Mouse (Mus musculus) heart, embryonic 16.5 days (tissue): ENCODE data around the gene 4930562C15Rik. TPM values are rescaled to one million over a fixed set of nuclear protein-coding genes. Genes with fewer than 3 reads are reported as not detected.

Experiments used
- ATAC-seq: fragments of 200-750 bp; cut with Nextera tagmentation; replicated peaks from 2 replicates; pipeline ENCODE4 v1.8.0; 2017; ENCODE audit warnings: moderate number of reproducible peaks; ENCODE audit not compliant: insufficient read depth, low FRiP score; ENCODE audit errors: extremely low read depth
- H3K27ac ChIP-seq: fragments of 300-500 bp; sonication (generic); 2 replicates; pipeline ENCODE4 v1.5.1; 2014; ENCODE audit warnings: mild to moderate bottlenecking, low read length, control low read depth, moderate library complexity
- H3K27me3 ChIP-seq: fragments of 300-500 bp; sonication (generic); 2 replicates; pipeline ENCODE4 v1.6.1; 2014; ENCODE audit warnings: low read length, mixed read lengths; ENCODE audit not compliant: control insufficient read depth, insufficient read depth
- H3K36me3 ChIP-seq: fragments of 300-500 bp; sonication (generic); 2 replicates; pipeline ENCODE4 v1.6.1; 2014; ENCODE audit not compliant: control insufficient read depth, insufficient read depth
- H3K4me1 ChIP-seq: fragments of 300-500 bp; sonication (generic); 2 replicates; pipeline ENCODE4 v1.6.1; 2014; ENCODE audit warnings: low read length, mixed read lengths; ENCODE audit not compliant: control insufficient read depth, insufficient read depth
- H3K4me2 ChIP-seq: fragments of 300-500 bp; sonication (generic); 2 replicates; pipeline ENCODE4 v1.6.1; 2014; ENCODE audit warnings: low read depth, mild to moderate bottlenecking, control low read depth, low read length
- H3K4me3 ChIP-seq: fragments of 300-500 bp; sonication (generic); 2 replicates; pipeline ENCODE4 v1.5.1; 2014; ENCODE audit warnings: mild to moderate bottlenecking, control low read depth, low read length
- H3K9ac ChIP-seq: fragments of 300-500 bp; sonication (generic); 2 replicates; pipeline ENCODE4 v1.6.1; 2014; ENCODE audit warnings: low read length, control low read depth
- H3K9me3 ChIP-seq: fragments of 300-500 bp; sonication (generic); replicated peaks from 2 replicates; pipeline ENCODE4 v1.6.1; 2016; ENCODE audit warnings: low read length; ENCODE audit not compliant: control insufficient read depth
- WGBS: fragments of 180-500 bp; shearing (Covaris S2); extraction: QIAGEN DNeasy Blood & Tissue Kit; methylation state at CpG from one replicate; pipeline ENCODE4 v1.1.7; 2014; 5-methylcytosine and 5-hydroxymethylcytosine counted together
- polyA plus RNA-seq: library from polyadenylated mRNA; unstranded; fragments of >200 nt; fragmentation: Nextera tagmentation; extraction: Ambion mirVana; gene quantifications from 2 replicates; pipeline ENCODE4 v1.2.1, GENCODE M21; 2015

Gene 4930562C15Rik
- polyA plus RNA-seq, 1 experiment from 2014 or later: 0.26 TPM

DNA sequence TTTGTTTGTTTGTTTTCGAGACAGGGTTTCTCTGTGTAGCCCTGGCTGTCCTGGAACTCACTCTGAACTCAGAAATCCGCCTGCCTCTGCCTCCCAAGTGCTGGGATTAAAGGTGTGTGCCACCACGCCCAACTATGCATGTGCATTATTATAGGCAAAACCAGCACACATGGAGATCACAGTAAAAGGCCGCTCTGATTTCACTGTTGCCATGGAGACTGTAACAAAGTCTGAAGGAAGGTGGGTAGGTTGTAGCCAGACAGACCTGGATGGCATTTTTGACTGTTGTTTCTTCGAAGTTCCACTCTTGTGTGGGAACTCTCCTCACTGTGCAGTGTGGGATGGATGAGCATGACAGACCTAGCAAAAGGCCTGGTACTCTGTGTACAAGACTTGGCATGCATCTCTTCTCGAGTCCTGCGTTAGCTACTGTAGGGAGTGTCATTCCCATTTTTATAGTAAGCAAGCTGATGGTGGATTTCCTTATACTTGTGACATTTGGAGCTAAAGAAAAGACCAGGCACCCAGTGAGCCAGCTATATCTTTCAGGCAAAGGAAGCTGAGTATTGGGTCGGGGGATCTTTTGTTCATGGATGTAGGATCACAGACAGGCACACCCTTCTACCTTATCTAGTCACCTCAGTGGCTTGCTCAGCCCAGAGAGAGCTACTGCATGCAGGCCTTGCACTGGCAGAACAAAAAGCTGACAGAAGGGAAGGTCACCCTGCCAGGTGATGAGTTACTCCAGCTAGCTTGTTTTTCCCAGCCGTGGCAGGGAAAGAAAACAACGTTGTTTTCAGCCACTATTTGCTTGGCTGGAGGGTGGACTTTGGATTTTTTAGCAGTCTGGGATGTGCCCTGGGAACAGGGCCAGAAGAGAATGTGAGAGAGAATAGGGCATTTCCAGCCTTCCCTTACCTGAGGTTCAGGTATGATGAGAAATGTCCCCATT, 46.5 kb downstream of the 4930562C15Rik start:
- Histone ChIP-seq H3K4me1 (peaks cover 27% of the 10 kb centered on the region), H3K9ac (peak overlapping the region; percentile 95), H3K27ac (peak overlapping the region; percentile 99), H3K4me2 (peak overlapping the region; percentile 92), H3K36me3 (no peaks in the 10 kb centered on the region), H3K4me3 (peak overlapping the region; percentile 71), H3K27me3 (no peaks in the 10 kb centered on the region), H3K9me3 (no peaks in the 10 kb centered on the region)
- no peak for ATAC-seq
- 69% methylated on average over 10 of the region's 10 CpGs for WGBS

DNA sequence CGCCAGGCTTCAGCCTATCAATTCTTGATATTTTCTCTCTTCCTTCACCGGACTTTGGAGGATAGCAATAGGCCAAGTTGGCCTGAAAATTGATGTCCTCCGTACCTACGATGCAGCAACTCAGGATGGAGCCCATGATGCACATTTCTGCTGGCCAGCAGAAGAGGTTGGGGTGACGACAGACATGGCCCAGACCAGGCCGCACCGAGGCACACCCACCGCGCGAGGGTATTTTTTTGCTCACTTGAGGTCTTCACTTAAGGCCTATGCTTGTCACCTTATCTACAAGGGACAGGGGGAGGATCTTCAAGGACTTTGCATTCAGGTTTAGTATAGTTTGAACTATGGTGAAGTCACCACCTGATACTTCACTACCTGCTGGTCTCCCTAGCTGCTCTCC, 49.7 kb downstream of the 4930562C15Rik start:
- 52% methylated on average over 10 of the region's 10 CpGs for WGBS

DNA sequence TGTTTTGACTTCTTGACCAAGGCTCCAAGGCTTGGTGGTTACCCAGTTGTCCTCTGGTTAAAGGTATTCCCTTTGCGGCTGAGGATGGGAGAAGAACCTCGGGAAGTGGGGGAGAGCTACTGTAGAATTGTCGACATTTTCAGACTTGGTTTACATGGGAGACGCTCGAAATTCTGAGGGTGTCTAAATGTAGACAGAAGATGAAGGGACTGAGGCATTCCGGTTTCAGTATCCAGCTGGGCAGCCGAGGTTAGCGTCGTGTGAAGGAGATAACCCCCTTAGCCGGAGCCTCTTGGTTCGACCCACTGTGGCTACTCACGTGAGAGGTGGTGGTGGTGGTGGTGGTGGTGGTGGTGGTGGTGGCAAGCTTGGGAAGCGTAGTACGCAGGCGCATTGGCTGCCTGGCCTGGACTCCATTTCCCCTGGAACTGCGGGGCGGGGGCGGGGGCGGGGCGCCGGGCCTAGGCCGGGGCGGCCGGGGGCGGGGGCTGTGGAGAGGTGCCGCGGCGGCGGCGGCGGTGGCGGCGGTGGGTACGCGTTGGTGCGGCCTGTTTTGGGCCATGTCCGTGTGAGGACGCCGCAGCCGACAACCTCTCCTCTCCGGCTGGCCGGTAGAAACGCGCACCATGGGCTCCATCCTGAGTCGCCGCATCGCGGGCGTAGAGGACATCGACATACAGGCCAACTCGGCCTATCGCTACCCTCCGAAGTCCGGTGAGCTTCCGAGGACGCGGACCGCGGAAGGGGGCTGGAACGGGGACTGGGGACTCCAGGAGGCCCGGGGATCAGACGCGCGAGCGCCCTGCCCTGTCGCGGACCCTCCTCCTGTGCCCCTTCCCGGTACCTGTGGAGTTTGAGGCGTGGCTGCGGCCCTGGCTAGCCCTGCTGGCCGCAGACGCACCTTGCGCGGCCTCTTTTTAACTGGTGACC, 50.8 kb downstream of the 4930562C15Rik start, which contains the start of gene Mgrn1:
Mgrn1 (plus strand) TSS at position 490 of the 930 bp plus-strand sequence.
- WGBS: under 1% methylated on average over 65 of the region's 74 CpGs
- Histone ChIP-seq H3K27me3 (no peaks in the 10 kb centered on the region), H3K4me3 (peak within 1 kb of the TSS; percentile 69), H3K9ac (peak within 1 kb of the TSS; percentile 90), H3K27ac (peak within 1 kb of the TSS; percentile 75), H3K9me3 (no peaks in the 10 kb centered on the region), H3K4me1 (peaks cover 41% of the 10 kb centered on the region), H3K36me3 (no peaks in the 10 kb centered on the region), H3K4me2 (peak within 1 kb of the TSS; percentile 72)
- ATAC-seq: peak; percentile 81

More for the DNA sequence above, 49.7 kb downstream of the 4930562C15Rik start:
- no peak overlapping the region for H3K4me3 ChIP-seq
- H3K36me3 ChIP-seq: no peaks in the 10 kb centered on the region
- no peaks in the 10 kb centered on the region for H3K27me3 ChIP-seq
- H3K9ac ChIP-seq: no peak overlapping the region; the same call in 1 of the 2 replicates
- no peak for ATAC-seq
- H3K27ac ChIP-seq: no peak overlapping the region; the same call in 1 of the 2 replicates
- no peak overlapping the region for H3K4me2 ChIP-seq
- peaks cover 32% of the 10 kb centered on the region for H3K4me1 ChIP-seq
- no peaks in the 10 kb centered on the region for H3K9me3 ChIP-seq

DNA sequence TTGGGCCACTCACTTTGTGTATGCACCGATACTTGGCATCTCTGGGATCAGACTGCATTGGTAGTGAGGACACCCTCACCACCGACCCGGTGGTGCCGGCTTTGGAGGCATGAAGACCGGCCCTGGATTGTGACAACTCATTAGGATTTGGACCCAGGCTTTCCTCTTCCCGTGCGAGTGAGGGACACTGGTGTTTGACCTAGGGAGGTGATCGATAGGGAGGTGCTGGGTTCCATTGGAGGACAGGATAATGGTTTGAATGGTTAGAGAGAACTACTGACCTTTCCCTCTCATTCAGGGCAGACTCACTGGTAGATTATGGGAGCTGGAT, 51.4 kb downstream of the 4930562C15Rik start:
- Histone ChIP-seq H3K9ac (peak overlapping the region; percentile 90), H3K4me3 (peak overlapping the region; percentile 69), H3K4me1 (peaks cover 43% of the 10 kb centered on the region), H3K36me3 (no peaks in the 10 kb centered on the region), H3K27ac (peak overlapping the region; percentile 75), H3K4me2 (peak overlapping the region; percentile 72), H3K9me3 (no peaks in the 10 kb centered on the region), H3K27me3 (no peaks in the 10 kb centered on the region)
- ATAC-seq: no peak
- WGBS: under 1% methylated on average over 8 of the region's 8 CpGs

DNA sequence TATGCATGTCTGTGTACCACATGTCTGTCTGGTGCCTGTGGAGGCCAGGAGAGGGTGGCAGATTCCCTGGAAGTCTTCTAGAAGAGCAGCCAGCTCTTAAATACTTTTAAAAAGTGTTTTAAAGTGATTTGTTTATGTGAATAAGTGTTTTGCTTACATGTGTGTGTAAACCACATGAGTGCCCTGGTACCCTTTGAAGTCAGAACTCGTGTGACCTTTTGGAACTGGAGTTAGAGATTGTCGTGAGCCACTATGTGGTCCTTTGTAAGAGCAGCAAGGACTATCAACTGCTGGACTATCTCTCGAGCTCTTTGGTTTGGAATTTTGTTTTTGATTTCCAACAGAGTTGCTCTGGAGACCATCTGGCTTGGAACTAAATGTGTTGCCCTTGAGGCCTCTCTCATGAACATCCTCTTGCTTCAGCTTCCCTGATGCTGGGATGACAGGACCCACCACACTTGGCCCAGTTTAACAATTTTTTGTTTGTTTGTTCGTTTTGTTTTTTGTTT, 55.0 kb downstream of the 4930562C15Rik start:
- peaks cover 49% of the 10 kb centered on the region for H3K4me1 ChIP-seq
- peak overlapping the region; percentile 78 for H3K27ac ChIP-seq
- no peaks in the 10 kb centered on the region for H3K27me3 ChIP-seq
- no peak for ATAC-seq
- H3K9me3 ChIP-seq: no peaks in the 10 kb centered on the region
- H3K4me3 ChIP-seq: no peak overlapping the region
- H3K9ac ChIP-seq: no peak overlapping the region
- WGBS: 22% methylated on average over 4 of the region's 4 CpGs
- H3K4me2 ChIP-seq: peak overlapping the region; percentile 26
- H3K36me3 ChIP-seq: no peaks in the 10 kb centered on the region

- ATAC-seq: no peak
- Histone ChIP-seq H3K27ac (no peak overlapping the region), H3K4me3 (no peak overlapping the region), H3K27me3 (no peaks in the 10 kb centered on the region), H3K4me2 (no peak overlapping the region), H3K4me1 (peaks cover 63% of the 10 kb centered on the region), H3K9me3 (no peaks in the 10 kb centered on the region), H3K36me3 (no peaks in the 10 kb centered on the region), H3K9ac (no peak overlapping the region)
- 77% methylated on average over 6 of the region's 6 CpGs for WGBS
Observed at GRCm38 (mm10) chr16:4892171-4892570, 57.0 kb downstream of the 4930562C15Rik start.

GRCm38 (mm10) chr16:4894201-4894908, 59.1 kb downstream of the 4930562C15Rik start:
- WGBS: 64% methylated on average over 7 of the region's 7 CpGs
- Histone ChIP-seq H3K4me2 (no peak overlapping the region), H3K36me3 (no peaks in the 10 kb centered on the region), H3K9me3 (no peaks in the 10 kb centered on the region), H3K9ac (no peak overlapping the region), H3K27ac (peak overlapping the region; percentile 48), H3K27me3 (no peaks in the 10 kb centered on the region), H3K4me1 (peaks cover 52% of the 10 kb centered on the region), H3K4me3 (no peak overlapping the region)
- no peak for ATAC-seq

DNA sequence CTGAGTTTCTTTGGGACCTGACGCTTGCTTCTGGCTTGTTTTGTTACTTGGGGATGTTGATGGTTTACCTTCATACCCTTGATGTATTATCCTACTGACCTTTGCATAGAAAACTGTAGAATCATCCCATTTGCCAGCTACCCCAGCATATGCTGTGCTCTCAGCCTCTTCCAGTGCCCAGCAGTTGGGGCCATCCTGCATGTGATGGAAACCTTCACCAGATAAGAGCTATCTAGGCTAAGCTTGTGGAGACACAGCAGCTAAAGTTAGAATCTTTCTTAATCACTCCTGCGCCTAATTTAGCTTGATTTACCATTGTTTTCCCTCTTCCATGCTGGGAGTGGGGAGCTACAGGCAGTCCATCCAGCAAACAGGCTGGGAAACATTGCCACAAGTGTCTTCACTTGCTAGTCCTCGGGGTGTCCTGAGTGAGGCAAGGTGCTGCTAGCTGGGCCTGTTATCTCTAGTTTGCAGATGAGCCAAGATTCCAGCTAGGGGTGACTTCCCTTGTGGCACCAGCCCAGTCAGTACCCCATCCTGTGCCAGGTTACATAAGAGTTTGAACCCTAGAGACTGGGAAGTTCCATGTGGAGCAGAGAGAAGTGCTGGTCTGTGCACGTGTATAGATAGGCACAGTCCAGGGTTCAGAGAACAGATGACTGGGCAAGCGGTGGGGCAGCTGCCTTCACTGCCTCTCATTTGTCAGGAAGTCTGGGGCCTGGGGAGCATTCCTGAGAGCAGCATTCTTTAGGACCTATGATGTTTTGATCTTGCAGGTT, 61.2 kb downstream of the 4930562C15Rik start:
- peak; percentile 74 for ATAC-seq
- WGBS: 37% methylated on average over 5 of the region's 5 CpGs
- Histone ChIP-seq H3K9ac (no peak overlapping the region; the same call in 1 of the 2 replicates), H3K27ac (peak overlapping the region; percentile 81), H3K4me1 (peaks cover 39% of the 10 kb centered on the region), H3K9me3 (no peaks in the 10 kb centered on the region), H3K36me3 (no peaks in the 10 kb centered on the region), H3K4me2 (peak overlapping the region; percentile 3; the same call in 1 of the 2 replicates), H3K4me3 (no peak overlapping the region), H3K27me3 (no peaks in the 10 kb centered on the region)
